8 mouse cellular contexts compared by ENCODE assay signal in genomic region chr15:84680545-84681454, GRCm38 (mm10). TPM values are rescaled to one million over a fixed set of nuclear protein-coding genes. Genes with fewer than 3 reads are reported as not detected.
A peak's percentile ranks its signal among the peaks of the same experiment; 100 is the strongest.
DNase-seq lines count a peak whose midpoint lies in the region; ATAC-seq and TF ChIP-seq lines count a peak whose summit lies in the region.

No protein-coding gene starts in this region.

- peak overlapping the region; percentile 99 for H3K4me2 ChIP-seq in embryonic facial prominence, embryonic 11.5 days (ENCODE audit: low read depth, low read length)
- peak overlapping the region; percentile 80 for H3K4me2 ChIP-seq in liver, postnatal 0 days (ENCODE audit: low read depth, low read length)
- peak overlapping the region; percentile 89 for H3K4me2 ChIP-seq in neural tube, embryonic 14.5 days (ENCODE audit: low read depth, low read length)

- DNase-seq in monocyte, adult 2 months (ENCODE audit: low read depth in 1 of 2, low spot score in 2 of 2) = peak; percentile 42 to 74
- DNase-seq in embryonic facial prominence, embryonic 11.5 days (ENCODE audit: low spot score) = peak; percentile 85
- peak; percentile 91 for DNase-seq in heart, adult 8-10 months (ENCODE audit: low spot score)
- peak; percentile 94 for DNase-seq in kidney, adult 2 months
- DNase-seq in liver, postnatal 0 days = peak; percentile 91
- DNase-seq in thymus, adult 2 months = peak; percentile 64

- no peak for ATAC-seq in monocyte, adult 5-6 weeks (replicated peaks; ENCODE audit: insufficient number of reproducible peaks, low FRiP score, low TSS enrichment, poor library complexity, severe bottlenecking)
- peak; percentile 46 for ATAC-seq in embryonic facial prominence, embryonic 11.5 days (replicated peaks; ENCODE audit: insufficient number of reproducible peaks, low FRiP score, low TSS enrichment, low read depth)
- ATAC-seq in liver, postnatal 0 days = peak; percentile 83
- ATAC-seq in neural tube, embryonic 14.5 days (ENCODE audit: low read depth) = peak; percentile 54

- TF ChIP-seq CTCF in kidney, adult 2 months (conservative IDR thresholded peaks at IDR 0.05; ENCODE audit: insufficient read depth, insufficient read length, low read depth, low read length) = no peak
- no peak for TF ChIP-seq CTCF in liver, postnatal 0 days (IDR thresholded peaks at IDR 0.05; ENCODE audit: low read depth)
- TF ChIP-seq CTCF in thymus, adult 2 months (IDR thresholded peaks at IDR 0.05; ENCODE audit: borderline replicate concordance, control insufficient read depth, extremely low read depth, insufficient read depth, low read length, poor library complexity) = no peak

- no peak overlapping the region for H3K27ac ChIP-seq in embryonic facial prominence, embryonic 11.5 days (replicated peaks; ENCODE audit: low read depth, low read length)
- H3K27ac ChIP-seq in kidney, adult 2 months (ENCODE audit: insufficient read depth, low read depth, low read length) = no peak overlapping the region
- H3K27ac ChIP-seq in liver, postnatal 0 days (ENCODE audit: low read depth) = peak overlapping the region; percentile 44; the same call in 1 of the 2 replicates
- H3K27ac ChIP-seq in neural tube, embryonic 14.5 days (ENCODE audit: low read depth, low read length) = no peak overlapping the region
- H3K27ac ChIP-seq in thymus, adult 2 months (ENCODE audit: control insufficient read depth, insufficient read depth, low read length) = no peak overlapping the region

- peaks cover 4% of the 10 kb centered on the region; the same call in 1 of the 2 replicates for H3K4me1 ChIP-seq in embryonic facial prominence, embryonic 11.5 days (ENCODE audit: control insufficient read depth, insufficient read depth, low read length)
- H3K4me1 ChIP-seq in kidney, adult 2 months (ENCODE audit: control insufficient read depth, insufficient read depth, low read length) = peaks cover 16% of the 10 kb centered on the region; the same call in 1 of the 2 replicates
- peaks cover 13% of the 10 kb centered on the region for H3K4me1 ChIP-seq in liver, postnatal 0 days (ENCODE audit: insufficient read depth)
- H3K4me1 ChIP-seq in neural tube, embryonic 14.5 days (ENCODE audit: control insufficient read depth, insufficient read depth, low read length) = peaks cover 14% of the 10 kb centered on the region
- peaks cover 19% of the 10 kb centered on the region for H3K4me1 ChIP-seq in thymus, adult 2 months (replicated peaks; ENCODE audit: control insufficient read depth, insufficient read depth, low read length)

- H3K9ac ChIP-seq in embryonic facial prominence, embryonic 11.5 days (replicated peaks; ENCODE audit: low read length) = peak overlapping the region; percentile 59
- peak overlapping the region; percentile 74 for H3K9ac ChIP-seq in liver, postnatal 0 days (replicated peaks)
- peak overlapping the region; percentile 48 for H3K9ac ChIP-seq in neural tube, embryonic 14.5 days (replicated peaks; ENCODE audit: low read depth, low read length)

- no peaks in the 10 kb centered on the region for H3K9me3 ChIP-seq in embryonic facial prominence, embryonic 11.5 days (replicated peaks; ENCODE audit: control insufficient read depth, low read length)
- no peaks in the 10 kb centered on the region for H3K9me3 ChIP-seq in liver, postnatal 0 days (ENCODE audit: low read length)
- no peaks in the 10 kb centered on the region for H3K9me3 ChIP-seq in neural tube, embryonic 14.5 days (ENCODE audit: control insufficient read depth, low read length)

- H3K36me3 ChIP-seq in embryonic facial prominence, embryonic 11.5 days (replicated peaks; ENCODE audit: control insufficient read depth, insufficient read depth, low read depth, low read length) = no peaks in the 10 kb centered on the region
- no peaks in the 10 kb centered on the region for H3K36me3 ChIP-seq in kidney, adult 2 months (ENCODE audit: control insufficient read depth, insufficient read depth, low read length)
- H3K36me3 ChIP-seq in liver, postnatal 0 days (replicated peaks; ENCODE audit: insufficient read depth, low read length) = no peaks in the 10 kb centered on the region
- no peaks in the 10 kb centered on the region for H3K36me3 ChIP-seq in neural tube, embryonic 14.5 days (ENCODE audit: control insufficient read depth, insufficient read depth, low read length)
- H3K36me3 ChIP-seq in thymus, adult 2 months (ENCODE audit: control insufficient read depth, insufficient read depth, low read length) = no peaks in the 10 kb centered on the region

- H3K27me3 ChIP-seq in embryonic facial prominence, embryonic 11.5 days (ENCODE audit: control insufficient read depth, insufficient read depth, low read length) = no peaks in the 10 kb centered on the region
- H3K27me3 ChIP-seq in kidney, adult 2 months (replicated peaks; ENCODE audit: control insufficient read depth, insufficient read depth, low read length) = no peaks in the 10 kb centered on the region
- no peaks in the 10 kb centered on the region for H3K27me3 ChIP-seq in liver, postnatal 0 days (ENCODE audit: insufficient read depth, low read length)
- H3K27me3 ChIP-seq in neural tube, embryonic 14.5 days (ENCODE audit: control insufficient read depth, insufficient read depth, low read length) = no peaks in the 10 kb centered on the region; the same call in 1 of the 2 replicates
- H3K27me3 ChIP-seq in thymus, adult 2 months (ENCODE audit: control insufficient read depth, insufficient read depth, low read length) = no peaks in the 10 kb centered on the region; the same call in 1 of the 2 replicates

- peak overlapping the region; percentile 67 for H3K4me3 ChIP-seq in embryonic facial prominence, embryonic 11.5 days (ENCODE audit: low read depth, low read length)
- peak overlapping the region; percentile 81 for H3K4me3 ChIP-seq in kidney, adult 2 months (ENCODE audit: insufficient read depth, low read depth, low read length)
- H3K4me3 ChIP-seq in liver, postnatal 0 days (ENCODE audit: low read depth, low read length) = peak overlapping the region; percentile 68
- peak overlapping the region; percentile 43 for H3K4me3 ChIP-seq in neural tube, embryonic 14.5 days (ENCODE audit: low read depth, low read length)
- H3K4me3 ChIP-seq in thymus, adult 2 months (ENCODE audit: control insufficient read depth, insufficient read depth, low read length) = peak overlapping the region; percentile 50

- TF ChIP-seq POLR2A in kidney, adult 2 months (IDR thresholded peaks at IDR 0.05; ENCODE audit: low read depth, low read length) = no peak
- TF ChIP-seq POLR2A in thymus, adult 2 months (IDR thresholded peaks at IDR 0.05; ENCODE audit: control insufficient read depth, extremely low read depth, insufficient read depth, low read length, poor library complexity) = no peak

- TF ChIP-seq EP300 in liver, postnatal 0 days (IDR thresholded peaks at IDR 0.05; ENCODE audit: low read depth) = no peak

- under 1% methylated on average over 75 of the region's 77 CpGs for WGBS in embryonic facial prominence, embryonic 11.5 days
- WGBS in kidney, adult 2 months = 2% methylated on average over 77 of the region's 77 CpGs
- WGBS in liver, postnatal 0 days (ENCODE audit: insufficient replicate concordance) = under 1% methylated on average over 60 of the region's 77 CpGs
- 1% methylated on average over 48 of the region's 77 CpGs for WGBS in neural tube, embryonic 14.5 days
- 2% methylated on average over 77 of the region's 77 CpGs for WGBS in thymus, adult 2 months

RNA-seq across cellular contexts. Expression of gene Prr5, which starts 11.4 kb away (rescaled TPM):
- total RNA-seq in monocyte, adult 5-6 weeks (2017) = 2.6 to 9.9 TPM (median 3.7 TPM) in 3 replicates
- polyA plus RNA-seq in embryonic facial prominence, embryonic 11.5 days (2014; fragmentation: Nextera tagmentation; extraction: Ambion mirVana) = 11.4 and 11.8 TPM in 2 replicates
- total RNA-seq in heart, adult 8-10 months (2022) = 1 to 10 TPM; 2.5 to 4.3 (median 3.1) TPM
- 63.6 and 68.4 TPM in 2 replicates for polyA plus RNA-seq in kidney, adult 2 months (2012; rRNA removed)
- polyA plus RNA-seq in liver, postnatal 0 days (2015; fragmentation: Nextera tagmentation; extraction: Ambion mirVana) = 4.3 and 5.5 TPM in 2 replicates
- 23.6 and 27.9 TPM in 2 replicates for polyA plus RNA-seq in neural tube, embryonic 14.5 days (2014; fragmentation: Nextera tagmentation; extraction: Ambion mirVana)
- 9.0 and 10.3 TPM in 2 replicates for polyA plus RNA-seq in thymus, adult 2 months (2012; rRNA removed)

RNA-seq across cellular contexts. Expression of gene Arhgap8, which starts 39.1 kb away (rescaled TPM):
- total RNA-seq in monocyte, adult 5-6 weeks (2017) = not detected in 3 replicates
- 2.8 and 4.2 TPM in 2 replicates for polyA plus RNA-seq in embryonic facial prominence, embryonic 11.5 days (2014; fragmentation: Nextera tagmentation; extraction: Ambion mirVana)
- total RNA-seq in heart, adult 8-10 months (2022) = 1 to 10 TPM in 2 of 4 experiments, under 1 TPM in 2; 0.83 to 1.3 (median 1.0) TPM
- polyA plus RNA-seq in kidney, adult 2 months (2012; rRNA removed) = 4.7 and 5.3 TPM in 2 replicates
- polyA plus RNA-seq in liver, postnatal 0 days (2015; fragmentation: Nextera tagmentation; extraction: Ambion mirVana) = 0.19 and 0.58 TPM in 2 replicates
- 2.5 and 2.8 TPM in 2 replicates for polyA plus RNA-seq in neural tube, embryonic 14.5 days (2014; fragmentation: Nextera tagmentation; extraction: Ambion mirVana)
- 11.8 and 16.0 TPM in 2 replicates for polyA plus RNA-seq in thymus, adult 2 months (2012; rRNA removed)
